Mouse (Mus musculus) left cerebral cortex, postnatal 10 days (tissue): ENCODE results near the gene Hddc2. TPM values are rescaled to one million over a fixed set of nuclear protein-coding genes. Genes with fewer than 3 reads are reported as not detected.
A peak's percentile ranks its signal among the peaks of the same experiment; 100 is the strongest.

ENCODE experiments used
- DNase-seq, 2 experiments: peaks; one replicate each; pipeline ENCODE4 v3.0.0; 2021 to 2022; ENCODE audit warnings: low spot score in 2 of 2, mixed read lengths in 1 of 2; ENCODE audit errors: extremely low spot score in 1 of 2
- intact Hi-C: fragments of 180-260 bp; cut with DNase I; formaldehyde crosslinking; loops from one replicate; pipeline ENCODE4 v1.15.1; 2025
- total RNA-seq, 2 experiments: library from RNA; stranded (reverse); gene quantifications; 2 replicates each; pipeline ENCODE4 v1.2.3; 2021

Hddc2 gene
- total RNA-seq = 10 to 100 TPM; 28.7 to 32.4 TPM

GRCm38 (mm10) chr10:31312865-31313848 lies at the start of gene Hddc2:
Hddc2 (plus strand) TSS chr10:31313383.
- intact Hi-C loops = loop anchor here (5.0 to 10.0 kb wide), 2 partner anchors 134 to 292 kb away; partner anchors contain the start of genes Rnf217 and Tpd52l1
- DNase-seq = peak; percentile 45 to 84

- no peak for DNase-seq
- intact Hi-C loops = no loop called here
Measured at GRCm38 (mm10) chr10:31272738-31273137, 40.4 kb upstream of the Hddc2 start.

GRCm38 (mm10) chr10:31273171-31273570 lies 40.0 kb upstream of the Hddc2 start:
- intact Hi-C loops = no loop called here
- no peak for DNase-seq

GRCm38 (mm10) chr10:31287787-31288186 lies 25.4 kb upstream of the Hddc2 start:
- DNase-seq = no peak
- intact Hi-C loops = no loop called here

- DNase-seq = no peak
- intact Hi-C loops = no loop called here
Measured at GRCm38 (mm10) chr10:31288697-31289390, 24.3 kb upstream of the Hddc2 start.

GRCm38 (mm10) chr10:31295705-31296104 lies 17.5 kb upstream of the Hddc2 start:
- DNase-seq = peak in 1 of 2 experiments; percentile 6

GRCm38 (mm10) chr10:31296458-31296857 lies 16.7 kb upstream of the Hddc2 start:
- intact Hi-C loops = loop anchor here (2.0 kb wide), 1 partner anchor 466 kb away; no protein-coding TSS in a partner anchor

More at GRCm38 (mm10) chr10:31295705-31296104, 17.5 kb upstream of the Hddc2 start:
- intact Hi-C loops = loop anchor here (2.0 kb wide), 1 partner anchor 465 kb away; no protein-coding TSS in a partner anchor

GRCm38 (mm10) chr10:31297106-31297505 lies 16.1 kb upstream of the Hddc2 start:
- intact Hi-C loops = loop anchor here (2.0 kb wide), 1 partner anchor 466 kb away; no protein-coding TSS in a partner anchor
- DNase-seq = no peak

More at GRCm38 (mm10) chr10:31296458-31296857, 16.7 kb upstream of the Hddc2 start:
- DNase-seq = no peak

- no peak for DNase-seq
- intact Hi-C loops = no loop called here
Measured at GRCm38 (mm10) chr10:31298263-31298662, 14.9 kb upstream of the Hddc2 start.

- peak; percentile 46 to 47 for DNase-seq
- intact Hi-C loops = no loop called here
Measured at GRCm38 (mm10) chr10:31298921-31299574, 14.1 kb upstream of the Hddc2 start.

GRCm38 (mm10) chr10:31300292-31300691 lies 12.9 kb upstream of the Hddc2 start:
- intact Hi-C loops = loop anchor here (1.0 kb wide), 1 partner anchor 475 kb away; no protein-coding TSS in a partner anchor
- DNase-seq = no peak

GRCm38 (mm10) chr10:31303446-31303845 lies 9.7 kb upstream of the Hddc2 start:
- intact Hi-C loops = no loop called here
- no peak for DNase-seq

- intact Hi-C loops = no loop called here
- no peak for DNase-seq
Measured at GRCm38 (mm10) chr10:31307024-31307598, 6.1 kb upstream of the Hddc2 start.

GRCm38 (mm10) chr10:31318491-31318890 lies 5.3 kb downstream of the Hddc2 start:
- no peak for DNase-seq
- intact Hi-C loops = loop anchor here (10.0 kb wide), 1 partner anchor 286 kb away; the partner anchor contains the start of gene Rnf217

GRCm38 (mm10) chr10:31329436-31329835 lies 16.3 kb downstream of the Hddc2 start:
- DNase-seq = no peak
- intact Hi-C loops = no loop called here

- DNase-seq = no peak
- intact Hi-C loops = no loop called here
Measured at GRCm38 (mm10) chr10:31330286-31330962, 17.2 kb downstream of the Hddc2 start.

GRCm38 (mm10) chr10:31331225-31331775 lies 18.1 kb downstream of the Hddc2 start:
- peak; percentile 28 to 45 for DNase-seq
- intact Hi-C loops = no loop called here

GRCm38 (mm10) chr10:31336432-31336831 lies 23.2 kb downstream of the Hddc2 start:
- intact Hi-C loops = no loop called here
- no peak for DNase-seq
